Mouse (Mus musculus): ENCODE measurements around the gene Prmt1. TPM values are rescaled to one million over a fixed set of nuclear protein-coding genes. Genes with fewer than 3 reads are reported as not detected.
"Not testable (repeated sequence)": the region's sequence is repeated elsewhere in the genome, so short reads cannot be mapped to it uniquely, and the experiment has no call there.

Prmt1 gene
- polyA plus RNA-seq (2016; fragmentation: Nextera tagmentation; extraction: Ambion mirVana) = 909 and 984 TPM in 2 replicates

GRCm38 (mm10) chr7:44986192-44986878 is at the start of gene Prmt1:
TSS of gene Prmt1 (minus strand) at chr7:44986568.
- DNase-seq (ENCODE audit: extremely low spot score, low spot score) = peak; percentile 98
- peak within 1 kb of the TSS; percentile 99 for H3K27ac ChIP-seq
- H3K4me1 ChIP-seq = peaks cover 42% of the 10 kb centered on the region
- under 1% methylated on average over 42 of the region's 42 CpGs for WGBS
- H3K27me3 ChIP-seq (ENCODE audit: poor library complexity, severe bottlenecking) = no peaks in the 10 kb centered on the region
- no peaks in the 10 kb centered on the region for H3K9me3 ChIP-seq
- peaks cover 71% of the 10 kb centered on the region for H3K36me3 ChIP-seq (replicated peaks)
- peak within 1 kb of the TSS; percentile 97 for H3K4me3 ChIP-seq

DNA sequence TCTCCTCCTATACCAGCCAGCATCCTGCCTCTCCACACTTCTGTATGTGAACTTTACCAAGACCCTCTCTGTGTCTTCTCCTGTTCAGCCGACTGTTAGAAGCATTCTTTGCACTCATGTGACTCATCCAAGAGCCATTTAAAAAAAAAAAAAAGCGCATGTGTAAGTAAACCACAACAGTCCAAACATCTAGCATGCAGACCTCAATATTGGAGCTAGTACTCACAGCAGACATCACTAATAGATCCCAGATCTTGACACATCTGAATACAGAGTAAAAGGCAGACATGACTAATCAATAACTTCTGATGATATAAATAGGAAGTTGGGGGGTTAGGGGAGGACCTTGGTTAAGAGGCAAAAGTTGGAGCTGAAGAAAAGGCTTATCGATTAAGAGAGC is 49.3 kb upstream of the Prmt1 start:
- DNase-seq (ENCODE audit: extremely low spot score, low spot score) = no peak
- Histone ChIP-seq H3K27me3 (ENCODE audit: poor library complexity, severe bottlenecking) (no peaks in the 10 kb centered on the region), H3K36me3 (replicated peaks) (peaks cover 100% of the 10 kb centered on the region), H3K4me3 (no peak overlapping the region), H3K4me1 (no peaks in the 10 kb centered on the region), H3K9me3 (no peaks in the 10 kb centered on the region), H3K27ac (no peak overlapping the region)
- 95% methylated on average over 3 of the region's 3 CpGs for WGBS

- no peak overlapping the region for H3K4me3 ChIP-seq
- H3K9me3 ChIP-seq = no peaks in the 10 kb centered on the region
- H3K27ac ChIP-seq = no peak overlapping the region
- no peaks in the 10 kb centered on the region for H3K27me3 ChIP-seq (ENCODE audit: poor library complexity, severe bottlenecking)
- 94% methylated on average over 19 of the region's 19 CpGs for WGBS
- H3K4me1 ChIP-seq = no peaks in the 10 kb centered on the region
- peaks cover 100% of the 10 kb centered on the region for H3K36me3 ChIP-seq (replicated peaks)
- DNase-seq (ENCODE audit: extremely low spot score, low spot score) = no peak
These were observed 47.5 kb upstream of the Prmt1 start for GRCm38 (mm10) chr7:45033722-45034359.

DNA sequence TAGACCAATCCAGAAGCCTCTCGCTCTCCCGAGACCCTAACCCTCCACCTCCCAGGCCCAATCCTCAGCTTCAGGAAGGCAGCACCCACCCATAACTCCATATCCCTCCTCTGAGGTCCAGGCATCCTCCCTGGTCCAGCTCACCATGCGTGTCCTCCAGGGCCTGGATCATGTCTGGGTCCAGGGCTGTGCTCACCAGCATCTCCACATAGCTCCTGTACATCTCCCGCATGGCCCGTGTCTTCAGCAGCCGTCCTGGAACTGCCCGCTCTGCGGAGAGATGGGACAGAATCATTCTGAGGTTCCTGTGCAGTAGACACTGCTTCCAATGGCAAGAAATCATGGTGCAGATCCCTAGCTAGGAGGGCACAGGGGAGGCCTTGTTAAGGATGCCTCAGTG is 44.5 kb upstream of the Prmt1 start:
- Histone ChIP-seq H3K36me3 (replicated peaks) (peaks cover 95% of the 10 kb centered on the region), H3K4me1 (0 out of 2 replicates have a peak, but pooled peaks cover 6% of the 10 kb centered on the region)
- WGBS = 96% methylated on average over 8 of the region's 8 CpGs

GRCm38 (mm10) chr7:45029995-45030394 is 43.6 kb upstream of the Prmt1 start:
- Histone ChIP-seq H3K27ac (no peak overlapping the region), H3K4me3 (no peak overlapping the region), H3K4me1 (0 out of 2 replicates have a peak, but pooled peaks cover 6% of the 10 kb centered on the region), H3K36me3 (replicated peaks) (peaks cover 86% of the 10 kb centered on the region), H3K9me3 (no peaks in the 10 kb centered on the region), H3K27me3 (ENCODE audit: poor library complexity, severe bottlenecking) (no peaks in the 10 kb centered on the region)
- WGBS = 93% methylated on average over 6 of the region's 6 CpGs
- no peak for DNase-seq (ENCODE audit: extremely low spot score, low spot score)

More for the DNA sequence above, 44.5 kb upstream of the Prmt1 start:
- Histone ChIP-seq H3K4me3 (no peak overlapping the region), H3K9me3 (no peaks in the 10 kb centered on the region), H3K27ac (no peak overlapping the region), H3K27me3 (ENCODE audit: poor library complexity, severe bottlenecking) (no peaks in the 10 kb centered on the region)
- no peak for DNase-seq (ENCODE audit: extremely low spot score, low spot score)

GRCm38 (mm10) chr7:45028351-45028750 is 42.0 kb upstream of the Prmt1 start:
- no peaks in the 10 kb centered on the region for H3K27me3 ChIP-seq (ENCODE audit: poor library complexity, severe bottlenecking)
- H3K4me1 ChIP-seq = 0 out of 2 replicates have a peak, but pooled peaks cover 6% of the 10 kb centered on the region
- no peak overlapping the region for H3K4me3 ChIP-seq
- no peaks in the 10 kb centered on the region for H3K9me3 ChIP-seq
- peaks cover 72% of the 10 kb centered on the region for H3K36me3 ChIP-seq (replicated peaks)
- no peak for DNase-seq (ENCODE audit: extremely low spot score, low spot score)
- 93% methylated on average over 11 of the region's 11 CpGs for WGBS
- no peak overlapping the region for H3K27ac ChIP-seq

GRCm38 (mm10) chr7:45027761-45028160 is 41.4 kb upstream of the Prmt1 start:
- WGBS = 95% methylated on average over 9 of the region's 9 CpGs
- Histone ChIP-seq H3K4me1 (0 out of 2 replicates have a peak, but pooled peaks cover 6% of the 10 kb centered on the region), H3K9me3 (no peaks in the 10 kb centered on the region), H3K36me3 (replicated peaks) (peaks cover 66% of the 10 kb centered on the region), H3K27ac (no peak overlapping the region), H3K4me3 (0 out of 2 replicates have a peak overlapping the region, but pooled peaks have one; percentile 9), H3K27me3 (ENCODE audit: poor library complexity, severe bottlenecking) (no peaks in the 10 kb centered on the region)
- no peak for DNase-seq (ENCODE audit: extremely low spot score, low spot score)

GRCm38 (mm10) chr7:45026256-45026655 is 39.9 kb upstream of the Prmt1 start:
- Histone ChIP-seq H3K4me3 (no peak overlapping the region), H3K9me3 (no peaks in the 10 kb centered on the region), H3K36me3 (replicated peaks) (peaks cover 51% of the 10 kb centered on the region), H3K27ac (no peak overlapping the region), H3K4me1 (0 out of 2 replicates have a peak, but pooled peaks cover 6% of the 10 kb centered on the region), H3K27me3 (ENCODE audit: poor library complexity, severe bottlenecking) (no peaks in the 10 kb centered on the region)
- WGBS = 70% methylated on average over 2 of the region's 2 CpGs
- DNase-seq (ENCODE audit: extremely low spot score, low spot score) = no peak

DNA sequence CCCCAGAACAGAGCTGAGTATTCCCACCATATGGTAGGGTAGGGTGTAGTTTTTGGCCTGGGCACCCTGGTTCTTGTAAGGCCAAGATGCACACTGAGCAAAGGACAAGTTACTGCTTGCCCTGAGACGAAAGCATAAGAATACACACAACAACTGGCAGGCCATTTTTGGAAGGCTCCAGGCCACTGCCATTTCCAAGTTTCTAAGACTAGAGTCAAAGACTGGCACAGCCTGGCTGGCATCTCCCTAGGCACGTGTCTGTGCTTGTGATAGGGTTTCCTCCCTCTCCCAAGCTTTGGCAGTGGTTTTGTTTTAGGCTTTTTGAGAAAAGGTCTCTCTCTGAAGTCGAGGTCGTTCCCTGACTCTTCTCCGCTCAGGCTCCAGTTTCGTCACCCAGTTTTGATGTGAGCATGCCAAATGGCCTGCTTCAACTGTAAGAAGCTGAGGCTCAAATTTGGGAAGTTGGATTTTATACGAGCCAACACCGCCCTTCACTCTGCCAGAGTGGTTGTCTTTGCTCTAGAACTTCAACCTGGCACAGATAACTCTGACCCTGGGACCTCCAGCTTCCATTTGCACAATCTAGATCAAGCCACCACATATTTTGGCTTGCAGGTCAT is 39.3 kb upstream of the Prmt1 start:
- DNase-seq (ENCODE audit: extremely low spot score, low spot score) = no peak
- H3K9me3 ChIP-seq = no peaks in the 10 kb centered on the region
- peaks cover 46% of the 10 kb centered on the region for H3K36me3 ChIP-seq (replicated peaks)
- H3K27me3 ChIP-seq (ENCODE audit: poor library complexity, severe bottlenecking) = 0 out of 2 replicates have a peak, but pooled peaks cover under 1% of the 10 kb centered on the region
- no peak overlapping the region for H3K27ac ChIP-seq
- no peak overlapping the region for H3K4me3 ChIP-seq
- WGBS = 81% methylated on average over 8 of the region's 8 CpGs
- 0 out of 2 replicates have a peak, but pooled peaks cover 6% of the 10 kb centered on the region for H3K4me1 ChIP-seq

GRCm38 (mm10) chr7:45024281-45025248 is 38.2 kb upstream of the Prmt1 start:
- Histone ChIP-seq H3K36me3 (replicated peaks) (peaks cover 34% of the 10 kb centered on the region), H3K27ac (no peak overlapping the region), H3K9me3 (no peaks in the 10 kb centered on the region), H3K4me1 (peaks cover 10% of the 10 kb centered on the region), H3K27me3 (ENCODE audit: poor library complexity, severe bottlenecking) (peaks cover 12% of the 10 kb centered on the region), H3K4me3 (no peak overlapping the region)
- no peak for DNase-seq (ENCODE audit: extremely low spot score, low spot score)
- 90% methylated on average over 15 of the region's 15 CpGs for WGBS

DNA sequence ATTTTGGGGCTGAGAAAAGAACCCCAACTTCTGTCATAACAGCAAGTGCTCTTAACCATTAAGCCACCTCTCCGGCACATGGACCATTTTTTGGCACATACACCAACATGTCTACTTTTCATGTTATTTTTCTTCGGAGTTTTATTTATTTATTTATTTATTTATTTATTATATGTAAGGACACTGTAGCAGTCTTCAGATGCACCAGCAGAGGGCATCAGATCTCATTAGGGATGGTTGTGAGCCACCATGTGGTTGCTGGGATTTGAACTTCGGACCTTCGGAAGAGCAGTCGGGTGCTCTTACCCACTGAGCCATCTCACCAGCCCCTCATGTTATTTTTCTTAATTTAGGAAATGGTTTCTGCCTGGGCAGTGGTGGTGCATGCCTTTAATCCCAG is 37.3 kb upstream of the Prmt1 start:
- peaks cover 20% of the 10 kb centered on the region for H3K27me3 ChIP-seq (ENCODE audit: poor library complexity, severe bottlenecking)
- WGBS = 83% methylated on average over 5 of the region's 5 CpGs
- DNase-seq (ENCODE audit: extremely low spot score, low spot score); H3K9me3 ChIP-seq; H3K27ac ChIP-seq; H3K4me3 ChIP-seq: not testable (repeated sequence)
- peaks cover 19% of the 10 kb centered on the region for H3K4me1 ChIP-seq
- H3K36me3 ChIP-seq (replicated peaks) = peaks cover 26% of the 10 kb centered on the region

DNA sequence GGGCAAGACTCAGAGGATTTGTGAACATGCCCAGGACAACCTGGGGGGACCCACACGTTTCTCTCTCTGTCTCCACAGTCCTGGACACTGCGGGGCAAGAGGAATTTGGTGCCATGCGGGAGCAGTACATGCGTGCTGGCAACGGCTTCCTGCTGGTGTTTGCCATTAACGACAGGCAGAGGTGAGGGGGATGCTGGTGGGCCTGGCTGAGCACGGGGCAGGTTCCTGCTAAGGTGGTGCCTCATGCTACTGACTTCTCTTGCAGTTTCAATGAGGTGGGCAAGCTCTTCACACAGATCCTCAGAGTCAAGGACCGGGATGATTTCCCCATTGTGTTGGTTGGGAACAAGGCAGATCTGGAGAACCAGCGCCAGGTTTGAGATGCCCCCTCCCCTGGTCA is 33.9 kb upstream of the Prmt1 start:
- peaks cover 34% of the 10 kb centered on the region for H3K4me1 ChIP-seq
- 82% methylated on average over 9 of the region's 9 CpGs for WGBS
- H3K36me3 ChIP-seq (replicated peaks) = 0 out of 2 replicates have a peak, but pooled peaks cover 2% of the 10 kb centered on the region
- H3K9me3 ChIP-seq = no peaks in the 10 kb centered on the region
- DNase-seq (ENCODE audit: extremely low spot score, low spot score) = no peak
- peaks cover 27% of the 10 kb centered on the region for H3K27me3 ChIP-seq (ENCODE audit: poor library complexity, severe bottlenecking)
- H3K4me3 ChIP-seq = no peak overlapping the region
- no peak overlapping the region for H3K27ac ChIP-seq
